Mouse (Mus musculus) embryonic fibroblast, embryonic 13.5 days (primary cell): ENCODE measurements at regions not wholly inside any gene's neighbourhood (a gene's known extent, or its start where the extent isn't known, plus 50 kb on each side); places are given as distances from the start of the nearest gene placed in this dataset.

Experiments used
- H3K27ac ChIP-seq: 2 replicates; pipeline ENCODE4 v1.5.1; 2012; ENCODE audit warnings: low read length, control low read depth, inconsistent platforms; ENCODE audit not compliant: insufficient read depth
- H3K4me1 ChIP-seq: 2 replicates; pipeline ENCODE4 v1.6.1; 2011; ENCODE audit warnings: low read length; ENCODE audit not compliant: control insufficient read depth, insufficient read depth
- H3K4me3 ChIP-seq: 2 replicates; pipeline ENCODE4 v1.5.1; 2011; ENCODE audit warnings: mild to moderate bottlenecking, control low read depth, low read length; ENCODE audit not compliant: insufficient read depth
- CTCF ChIP-seq: IDR thresholded peaks from 2 replicates; pipeline ENCODE4 v1.5.1; 2011; ENCODE audit warnings: mild to moderate bottlenecking, control low read depth, low read length, moderate library complexity, borderline replicate concordance; ENCODE audit not compliant: insufficient read depth
- POLR2A ChIP-seq: IDR thresholded peaks from 2 replicates; pipeline ENCODE4 v1.6.1; 2011; ENCODE audit warnings: low read depth, mild to moderate bottlenecking, control low read depth, low read length, moderate library complexity

DNA sequence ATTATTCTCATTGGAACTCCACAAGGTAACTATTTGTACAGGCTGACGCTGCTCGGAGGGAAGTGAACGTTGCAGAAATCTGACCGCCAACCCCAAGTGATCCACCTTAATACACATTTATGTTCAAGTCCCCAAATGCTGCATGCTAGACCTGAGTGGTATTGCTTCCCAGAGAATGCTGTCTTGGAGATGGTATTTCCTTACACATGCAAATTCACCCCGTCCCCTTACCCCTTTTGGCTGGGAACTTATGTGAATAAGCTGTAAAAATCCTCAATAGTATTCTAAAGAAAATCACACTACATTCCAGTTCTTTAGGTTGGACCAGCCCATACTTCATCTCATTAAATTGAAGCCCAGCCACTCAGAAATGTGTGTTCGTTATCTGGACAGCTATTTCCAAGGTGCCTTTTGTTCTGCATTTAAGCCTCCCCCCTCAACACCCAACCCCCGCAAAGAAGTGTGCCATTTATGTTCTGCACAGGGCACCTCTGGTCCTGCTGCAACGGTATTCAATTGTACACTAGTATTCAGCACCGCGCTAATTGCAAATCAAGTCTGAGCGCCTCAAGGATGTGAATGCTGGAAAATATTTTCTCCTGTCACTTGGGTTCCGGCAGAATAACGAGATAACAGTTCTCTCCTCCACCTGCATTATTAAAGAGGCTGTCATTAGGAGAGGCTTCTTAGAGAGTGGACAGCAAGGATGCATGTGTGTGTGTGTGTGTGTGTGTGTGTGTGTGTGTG lies 278.0 kb upstream of the Tas2r119 start:
- Histone ChIP-seq H3K4me3 (no peak overlapping the region), H3K4me1 (no peaks in the 10 kb centered on the region), H3K27ac (no peak overlapping the region)
- no peak for TF ChIP-seq CTCF
- no peak for TF ChIP-seq POLR2A

DNA sequence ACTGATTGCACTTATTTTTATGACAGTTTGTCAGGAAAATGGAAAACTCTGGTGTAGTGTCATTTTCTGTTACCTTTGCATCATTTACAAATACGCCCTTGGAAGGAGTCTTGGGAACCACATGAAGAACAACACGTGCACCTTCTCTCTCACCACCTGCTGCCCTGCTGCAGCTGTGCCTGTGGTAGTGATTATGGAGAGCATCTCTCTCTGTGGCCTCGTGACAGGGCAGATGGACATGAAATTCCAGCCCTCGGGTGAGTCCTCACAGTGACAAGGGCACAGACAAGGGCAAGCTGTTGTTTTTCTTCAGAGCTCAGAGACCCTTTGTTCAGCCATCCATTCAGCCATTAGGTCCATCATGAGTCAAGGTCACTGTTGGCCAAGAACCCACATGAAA lies 276.8 kb upstream of the Tas2r119 start:
- no peak for TF ChIP-seq POLR2A
- no peak for TF ChIP-seq CTCF

DNA sequence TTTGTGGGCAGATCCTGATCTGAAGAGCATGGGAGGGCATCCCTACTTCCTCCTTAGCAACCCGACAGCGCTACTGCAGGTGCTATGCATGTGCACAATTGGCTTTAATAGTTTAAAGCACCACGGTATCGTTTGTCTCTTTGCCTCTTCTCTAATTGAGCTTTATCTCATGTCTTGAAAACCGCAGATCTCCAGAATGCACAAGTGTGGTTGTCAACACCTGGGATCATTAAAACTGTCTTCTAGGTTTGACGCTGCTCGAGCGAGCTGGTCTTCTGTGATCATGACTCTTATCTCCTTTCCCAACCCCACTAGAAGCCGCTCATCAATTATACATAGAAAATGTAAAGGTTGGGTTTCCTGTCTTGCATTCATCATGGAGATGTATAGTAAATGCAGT lies 268.7 kb upstream of the Tas2r119 start:
- H3K4me1 ChIP-seq, result no peaks in the 10 kb centered on the region
- no peak for TF ChIP-seq POLR2A
- TF ChIP-seq CTCF, result no peak
- H3K27ac ChIP-seq, result no peak overlapping the region
- no peak overlapping the region for H3K4me3 ChIP-seq

More for the DNA sequence above, 276.8 kb upstream of the Tas2r119 start:
- H3K4me3 ChIP-seq, result no peak overlapping the region
- H3K4me1 ChIP-seq, result no peaks in the 10 kb centered on the region
- no peak overlapping the region for H3K27ac ChIP-seq

DNA sequence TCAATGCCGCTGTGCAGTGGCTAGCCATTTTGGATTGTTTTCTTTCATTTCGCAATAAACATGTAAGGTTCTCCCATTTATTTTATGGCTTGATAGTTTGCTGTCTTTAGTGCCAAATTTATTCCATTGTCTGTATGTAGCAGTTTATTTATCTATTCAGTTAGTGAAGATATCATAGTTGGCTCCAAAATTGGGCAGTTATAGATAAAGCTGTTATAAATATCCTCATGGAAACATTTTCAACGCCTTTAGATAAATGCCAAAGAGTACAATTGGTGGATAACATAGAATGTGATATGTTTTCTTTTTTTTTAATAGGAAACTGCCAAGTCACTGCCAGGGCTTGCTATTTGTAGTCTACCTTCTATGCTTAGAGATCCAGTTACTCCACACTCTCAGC lies 265.1 kb upstream of the Tas2r119 start:
- Histone ChIP-seq H3K27ac (no peak overlapping the region), H3K4me1 (no peaks in the 10 kb centered on the region), H3K4me3 (no peak overlapping the region)
- TF ChIP-seq POLR2A (no peak), CTCF (no peak)

DNA sequence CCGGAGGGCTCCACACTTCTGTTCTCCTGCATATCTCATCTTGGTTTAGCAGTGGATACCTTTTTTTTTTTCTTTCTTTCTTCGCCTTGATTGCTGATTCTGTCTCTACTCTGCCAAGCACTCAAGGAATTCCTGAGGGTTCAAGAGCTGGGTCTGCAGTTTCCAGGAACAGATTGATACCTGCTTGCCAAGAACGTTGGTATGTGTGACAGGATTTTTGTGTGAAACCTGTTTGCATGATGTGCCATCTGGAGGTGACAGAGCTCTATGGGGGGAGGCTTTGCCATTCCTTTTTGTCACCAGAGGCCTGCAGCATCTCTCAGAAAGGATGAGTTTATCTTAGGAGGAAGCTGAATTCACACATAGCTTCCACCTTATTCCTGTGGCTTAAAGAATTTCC lies 255.6 kb upstream of the Tas2r119 start:
- Histone ChIP-seq H3K27ac (no peak overlapping the region), H3K4me3 (no peak overlapping the region), H3K4me1 (no peaks in the 10 kb centered on the region)
- no peak for TF ChIP-seq POLR2A

DNA sequence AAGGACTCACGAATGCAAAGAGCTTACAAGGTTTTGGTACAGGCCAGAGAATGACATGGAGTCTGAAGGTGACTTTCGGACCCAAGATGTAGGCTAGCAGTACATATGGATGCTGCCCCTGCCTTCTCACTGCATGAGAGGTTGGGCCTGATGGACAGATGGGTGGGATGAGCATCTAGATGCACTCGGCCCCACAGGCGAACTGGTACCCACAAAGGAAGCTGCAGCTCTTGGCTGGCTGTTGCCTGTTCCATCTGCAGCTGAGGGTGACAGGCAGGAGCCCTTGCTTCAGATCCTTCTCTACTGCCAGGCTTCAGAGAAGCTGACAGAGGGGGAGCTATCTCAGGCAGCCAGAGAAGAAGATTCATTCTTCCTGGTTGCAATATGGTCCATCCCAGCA lies 216.8 kb upstream of the Tas2r119 start:
- no peak overlapping the region for H3K27ac ChIP-seq
- TF ChIP-seq CTCF (no peak), POLR2A (no peak)
- no peaks in the 10 kb centered on the region for H3K4me1 ChIP-seq
- no peak overlapping the region for H3K4me3 ChIP-seq

DNA sequence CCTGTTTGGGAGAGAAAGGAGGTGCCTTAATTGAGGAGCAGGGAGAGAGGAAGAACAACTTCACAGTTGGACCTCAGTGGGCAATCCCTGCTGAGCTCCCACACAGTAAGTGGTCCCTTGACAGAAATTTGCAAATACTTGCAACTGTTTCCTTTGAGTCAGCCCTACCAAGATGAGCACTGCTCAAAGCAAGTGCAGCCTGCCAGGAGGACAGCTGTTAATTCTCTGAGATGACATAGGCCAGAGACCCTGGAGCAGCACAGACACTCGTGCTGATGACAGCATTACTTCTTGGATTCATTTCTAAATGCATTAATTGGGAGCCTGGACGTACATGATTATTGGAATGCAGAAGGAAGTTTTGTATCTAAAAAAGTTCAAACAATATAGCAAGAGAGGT lies 215.1 kb upstream of the Tas2r119 start:
- TF ChIP-seq POLR2A (no peak), CTCF (no peak)
- Histone ChIP-seq H3K4me3 (no peak overlapping the region), H3K4me1 (no peaks in the 10 kb centered on the region), H3K27ac (no peak overlapping the region)

DNA sequence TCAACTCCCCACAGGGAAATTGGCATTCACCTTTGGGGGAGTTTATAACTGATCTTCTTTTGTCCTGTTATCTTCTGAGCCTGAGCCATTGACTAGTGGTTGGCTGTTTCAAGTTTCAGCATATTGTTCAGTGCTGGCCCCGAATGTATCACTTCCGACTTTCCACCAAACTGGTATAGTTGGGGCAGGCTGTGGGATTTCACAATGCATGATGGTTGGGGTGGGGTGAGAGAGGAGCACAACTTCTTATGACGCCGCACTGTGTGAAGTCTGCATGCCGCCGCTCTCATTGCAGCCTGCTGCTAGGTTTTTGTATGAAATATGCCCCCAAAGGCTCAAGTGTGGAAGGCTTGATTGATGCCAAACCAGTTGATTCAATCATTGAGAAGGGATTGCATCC lies 212.2 kb upstream of the Tas2r119 start:
- Histone ChIP-seq H3K27ac (no peak overlapping the region), H3K4me1 (no peaks in the 10 kb centered on the region), H3K4me3 (no peak overlapping the region)
- TF ChIP-seq CTCF, result no peak
- TF ChIP-seq POLR2A, result no peak

DNA sequence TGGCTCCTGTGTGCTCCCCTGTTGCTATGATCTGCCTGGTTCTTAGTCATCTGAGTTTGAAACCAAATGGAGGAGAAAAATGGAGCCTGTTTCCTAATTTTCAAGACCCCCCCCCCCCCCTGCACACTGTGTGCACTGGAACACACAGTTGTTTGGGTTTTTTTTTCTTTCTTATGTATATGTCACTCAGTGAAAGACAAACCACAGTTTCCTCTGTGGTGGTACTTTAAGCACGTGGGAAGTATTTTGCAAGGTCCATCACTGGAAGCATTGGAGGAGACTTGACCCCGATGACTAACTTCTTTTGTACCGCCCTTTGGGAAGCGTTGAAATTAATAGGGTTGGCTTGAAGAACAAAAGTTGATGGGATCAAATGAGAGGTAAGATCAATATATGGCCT lies 211.5 kb upstream of the Tas2r119 start:
- TF ChIP-seq POLR2A, result no peak
- no peak for TF ChIP-seq CTCF
- Histone ChIP-seq H3K4me3 (no peak overlapping the region), H3K27ac (no peak overlapping the region), H3K4me1 (no peaks in the 10 kb centered on the region)

DNA sequence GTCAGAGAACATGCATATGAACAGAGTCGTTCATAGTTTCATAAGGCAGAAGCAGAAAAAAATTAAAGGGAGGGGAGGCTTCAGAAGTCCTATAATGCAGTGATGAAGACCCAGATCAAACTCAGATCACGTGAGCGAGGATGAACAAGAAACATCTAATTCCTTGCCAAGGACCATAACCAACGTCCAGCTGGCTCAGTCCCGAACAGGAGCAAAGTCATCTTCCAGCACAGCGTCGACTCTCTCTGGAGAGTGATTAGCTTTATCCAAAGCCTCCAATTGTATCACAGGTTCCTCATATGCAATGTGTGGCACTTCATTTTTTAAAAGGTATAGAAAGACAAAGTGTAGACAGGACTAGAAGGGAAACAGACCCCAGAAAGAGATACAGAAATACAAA lies 204.2 kb upstream of the Tas2r119 start:
- Histone ChIP-seq H3K4me3 (no peak overlapping the region), H3K27ac (no peak overlapping the region), H3K4me1 (no peaks in the 10 kb centered on the region)
- TF ChIP-seq CTCF (no peak), POLR2A (no peak)

DNA sequence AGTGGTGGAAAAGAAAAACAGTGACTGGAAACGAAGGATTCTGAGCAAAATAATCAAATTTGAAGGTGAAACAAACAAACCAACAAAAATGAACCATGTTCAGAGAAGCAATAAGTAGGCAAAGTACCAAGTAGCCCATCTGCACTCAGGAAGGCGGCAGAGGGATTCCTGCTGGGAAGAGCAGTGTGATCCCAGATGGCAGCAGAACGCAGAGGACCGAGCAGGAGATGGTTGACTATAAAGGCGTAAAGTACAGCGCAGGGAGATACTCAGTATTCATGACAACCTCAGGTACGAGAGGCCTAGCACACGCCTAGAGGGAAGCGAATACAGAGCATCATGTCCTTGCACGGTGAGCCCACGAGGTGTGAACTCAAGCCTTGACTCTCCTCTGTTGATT lies 203.2 kb upstream of the Tas2r119 start:
- no peaks in the 10 kb centered on the region for H3K4me1 ChIP-seq
- TF ChIP-seq POLR2A (no peak), CTCF (no peak)
- no peak overlapping the region for H3K4me3 ChIP-seq
- H3K27ac ChIP-seq, result no peak overlapping the region
